Mouse (Mus musculus) midbrain, embryonic 10.5 days (tissue): ENCODE measurements around the gene Gm6583. TPM values are rescaled to one million over a fixed set of nuclear protein-coding genes. Genes with fewer than 3 reads are reported as not detected.

ENCODE experiments used
- DNase-seq: peaks from one replicate; pipeline ENCODE4 v3.0.0-alpha.2; 2017; ENCODE audit warnings: low spot score
- H3K27ac ChIP-seq: fragments of 300-500 bp; sonication (generic); replicated peaks from 2 replicates; pipeline ENCODE4 v1.5.1; 2016; ENCODE audit warnings: mild to moderate bottlenecking
- H3K27me3 ChIP-seq: fragments of 300-500 bp; sonication (generic); 2 replicates; pipeline ENCODE4 v1.6.1; 2016; ENCODE audit warnings: low read depth, mild to moderate bottlenecking; ENCODE audit not compliant: poor library complexity, severe bottlenecking
- H3K36me3 ChIP-seq: fragments of 300-500 bp; sonication (generic); 2 replicates; pipeline ENCODE4 v1.6.1; 2016; ENCODE audit warnings: mild to moderate bottlenecking, moderate library complexity
- H3K4me1 ChIP-seq: fragments of 300-500 bp; sonication (generic); 2 replicates; pipeline ENCODE4 v1.6.1; 2016
- H3K4me3 ChIP-seq: fragments of 300-500 bp; sonication (generic); 2 replicates; pipeline ENCODE4 v1.5.1; 2016; ENCODE audit warnings: mild to moderate bottlenecking, moderate library complexity
- H3K9me3 ChIP-seq: fragments of 300-500 bp; sonication (generic); replicated peaks from 2 replicates; pipeline ENCODE4 v1.6.1; 2016; ENCODE audit warnings: mild to moderate bottlenecking
- WGBS: fragments of 180-500 bp; shearing (Covaris S2); methylation state at CpG from one replicate; pipeline ENCODE4 v1.1.7; 2016; 5-methylcytosine and 5-hydroxymethylcytosine counted together
- polyA plus RNA-seq: library from polyadenylated mRNA; unstranded; fragments of >200 nt; fragmentation: Nextera tagmentation; extraction: Ambion mirVana; gene quantifications from 2 replicates; pipeline ENCODE4 v1.2.1, GENCODE M21; 2016

Gm6583 gene
- polyA plus RNA-seq, 1 experiment from 2014 or later = 0.26 TPM

DNA sequence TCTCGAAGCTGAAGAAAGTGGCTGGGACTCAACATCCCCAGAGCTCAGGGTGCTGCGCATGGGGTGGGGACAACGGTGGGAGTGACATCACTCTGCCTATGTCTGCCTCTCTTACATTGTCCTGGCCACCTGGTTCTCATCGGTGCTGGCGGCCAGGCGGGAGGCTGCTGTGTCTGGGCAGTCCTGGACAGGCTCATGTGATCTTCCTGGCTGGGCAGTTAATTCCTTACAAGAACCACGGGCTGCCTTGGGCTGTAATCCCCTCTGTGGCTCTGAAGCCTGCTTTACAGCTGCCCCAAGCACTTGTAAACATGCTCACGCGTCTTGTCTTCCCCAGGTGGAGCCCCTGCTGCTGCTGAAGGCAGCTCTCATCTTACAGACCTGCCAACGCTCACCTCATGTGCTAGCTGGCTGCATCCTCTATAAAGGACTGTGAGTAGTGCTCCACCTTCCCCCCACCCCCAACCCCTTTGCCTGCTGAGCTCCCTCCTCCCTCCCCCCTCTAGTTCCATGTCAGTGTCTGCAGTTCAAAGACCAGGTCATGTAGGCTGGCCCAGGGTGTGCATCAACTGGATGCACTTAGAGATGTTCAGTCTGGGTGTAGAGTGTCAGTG, 8.5 kb upstream of the Gm6583 start:
- no peaks in the 10 kb centered on the region for H3K9me3 ChIP-seq
- no peak for DNase-seq
- H3K27me3 ChIP-seq = peaks cover 8% of the 10 kb centered on the region; the same call in 1 of the 2 replicates
- peaks cover 8% of the 10 kb centered on the region for H3K4me1 ChIP-seq
- 70% methylated on average over 10 of the region's 10 CpGs for WGBS
- peak overlapping the region; percentile 2; the same call in 1 of the 2 replicates for H3K27ac ChIP-seq
- H3K4me3 ChIP-seq = no peak overlapping the region
- peaks cover 83% of the 10 kb centered on the region for H3K36me3 ChIP-seq

DNA sequence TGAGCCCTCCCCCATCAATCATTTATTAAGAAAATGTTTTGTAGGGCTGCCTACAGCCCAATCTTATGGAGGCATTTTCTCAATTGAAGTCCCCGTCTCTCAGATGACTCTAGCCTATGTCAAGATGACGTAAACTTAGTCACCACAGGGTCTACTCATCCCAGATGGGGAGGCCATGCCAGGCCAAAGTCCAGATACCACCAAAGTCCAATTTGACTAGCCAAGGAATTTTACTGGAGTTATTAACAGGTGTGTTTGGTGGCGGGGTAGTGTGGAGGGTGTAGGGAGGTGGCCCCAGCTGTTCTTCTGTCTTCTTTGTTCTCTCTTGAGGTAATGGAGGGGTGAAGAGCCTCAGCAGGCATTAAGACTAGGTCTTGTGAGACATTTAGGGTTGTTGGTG, 4.2 kb upstream of the Gm6583 start:
- 95% methylated on average over 3 of the region's 3 CpGs for WGBS
- no peaks in the 10 kb centered on the region for H3K27me3 ChIP-seq

DNA sequence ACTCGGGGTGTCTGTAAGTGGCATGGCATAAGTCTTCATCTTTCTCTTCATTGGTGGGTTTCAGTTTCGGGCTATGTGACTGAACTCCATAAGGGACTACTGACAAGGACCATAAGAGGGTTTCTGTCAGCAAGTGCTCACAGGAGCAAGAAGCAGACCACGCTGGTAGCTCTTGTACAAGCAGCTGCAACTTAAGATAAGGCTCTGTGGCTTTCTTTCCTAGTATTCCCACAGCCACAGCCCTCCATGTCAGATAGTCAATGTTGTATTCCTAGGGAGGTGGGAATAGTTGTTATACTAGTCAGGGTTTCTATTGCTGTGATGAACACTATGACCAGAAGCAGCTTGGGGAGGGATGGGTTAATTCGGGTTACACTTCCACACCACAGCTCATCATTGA, 3.7 kb upstream of the Gm6583 start:
- H3K27ac ChIP-seq = no peak overlapping the region
- H3K36me3 ChIP-seq = peaks cover 83% of the 10 kb centered on the region
- no peaks in the 10 kb centered on the region for H3K27me3 ChIP-seq
- H3K4me3 ChIP-seq = no peak overlapping the region
- no peaks in the 10 kb centered on the region for H3K9me3 ChIP-seq
- H3K4me1 ChIP-seq = peaks cover 7% of the 10 kb centered on the region; the same call in 1 of the 2 replicates
- whole genome bisulfite sequencing = 90% methylated on average over 4 of the region's 4 CpGs
- no peak for DNase-seq

More for the DNA sequence above, 4.2 kb upstream of the Gm6583 start:
- H3K36me3 ChIP-seq = peaks cover 83% of the 10 kb centered on the region
- H3K4me1 ChIP-seq = peaks cover 7% of the 10 kb centered on the region; the same call in 1 of the 2 replicates
- no peak overlapping the region for H3K27ac ChIP-seq
- H3K4me3 ChIP-seq = no peak overlapping the region
- no peak for DNase-seq
- no peaks in the 10 kb centered on the region for H3K9me3 ChIP-seq

DNA sequence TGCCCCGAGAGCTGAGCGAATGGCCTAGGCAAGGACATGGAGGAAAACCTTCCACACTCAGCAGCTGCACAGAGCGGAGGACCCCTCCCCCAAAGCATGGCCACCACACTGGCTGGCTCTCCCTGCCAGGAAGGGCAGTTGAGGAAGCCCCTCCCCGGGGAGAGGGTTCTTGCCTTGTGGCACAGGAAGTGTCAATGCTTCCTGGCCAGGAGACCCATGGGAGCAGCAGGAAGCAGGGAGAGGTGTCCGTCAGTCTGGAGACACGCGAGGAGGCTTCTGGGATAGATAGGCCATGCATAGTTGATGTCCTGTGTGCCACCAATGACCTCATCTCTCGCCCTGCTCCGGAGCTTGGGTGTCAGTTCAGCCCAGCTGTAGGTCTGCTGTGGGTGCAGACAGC, 489 bp upstream of the Gm6583 start:
- WGBS = 94% methylated on average over 9 of the region's 9 CpGs
- Histone ChIP-seq H3K4me3 (no peak overlapping the region), H3K27me3 (no peaks in the 10 kb centered on the region), H3K9me3 (no peaks in the 10 kb centered on the region), H3K36me3 (peaks cover 84% of the 10 kb centered on the region), H3K27ac (no peak overlapping the region), H3K4me1 (peaks cover 7% of the 10 kb centered on the region; the same call in 1 of the 2 replicates)
- DNase-seq = no peak

DNA sequence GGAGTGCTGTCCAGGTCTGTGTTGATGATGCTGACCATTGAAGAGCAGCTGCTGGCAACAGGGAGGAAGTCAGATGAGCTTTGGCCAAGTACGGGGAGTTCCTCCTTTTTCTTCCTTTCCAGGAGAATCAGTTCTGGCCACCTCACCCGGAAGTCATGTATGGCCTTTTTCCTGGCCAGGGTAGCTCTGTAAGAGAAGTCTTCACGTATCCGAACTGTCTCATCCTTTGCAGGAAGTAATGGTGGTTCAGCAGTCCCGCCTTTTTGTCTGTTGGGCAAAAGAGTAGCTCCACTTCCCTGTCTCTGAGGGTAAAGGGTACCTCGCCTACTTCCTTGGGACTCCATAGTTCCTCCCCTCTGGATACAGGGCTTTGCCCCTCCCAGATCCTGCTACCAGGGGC, 340 bp downstream of the Gm6583 start:
- 84% methylated on average over 6 of the region's 6 CpGs for WGBS

DNA sequence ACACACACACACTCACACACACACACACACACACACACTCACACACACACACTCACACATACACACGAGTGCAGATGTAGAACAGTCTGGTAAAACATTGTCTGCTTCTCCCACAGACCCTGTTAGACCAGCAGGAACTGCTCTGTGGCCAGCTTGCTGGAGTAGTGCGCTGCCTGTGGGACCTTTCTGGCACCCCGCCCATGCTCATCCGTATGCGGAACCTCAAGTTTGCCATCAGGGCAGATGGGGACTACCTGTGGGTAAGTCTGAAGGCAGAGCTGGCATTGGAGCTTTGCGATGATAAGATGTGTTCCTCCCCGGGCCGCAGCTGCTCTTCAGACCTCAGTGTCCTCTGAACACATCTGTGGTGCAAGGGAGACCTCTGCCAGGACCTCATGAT, 6.7 kb downstream of the Gm6583 start:
- Histone ChIP-seq H3K27me3 (no peaks in the 10 kb centered on the region), H3K4me1 (peaks cover 23% of the 10 kb centered on the region), H3K4me3 (no peak overlapping the region), H3K36me3 (peaks cover 89% of the 10 kb centered on the region), H3K9me3 (no peaks in the 10 kb centered on the region), H3K27ac (no peak overlapping the region)
- WGBS = 94% methylated on average over 8 of the region's 8 CpGs
- DNase-seq = no peak

More for the DNA sequence above, 340 bp downstream of the Gm6583 start:
- no peak for DNase-seq
- Histone ChIP-seq H3K9me3 (no peaks in the 10 kb centered on the region), H3K27ac (no peak overlapping the region), H3K36me3 (peaks cover 90% of the 10 kb centered on the region), H3K27me3 (no peaks in the 10 kb centered on the region), H3K4me3 (no peak overlapping the region), H3K4me1 (peaks cover 7% of the 10 kb centered on the region; the same call in 1 of the 2 replicates)

DNA sequence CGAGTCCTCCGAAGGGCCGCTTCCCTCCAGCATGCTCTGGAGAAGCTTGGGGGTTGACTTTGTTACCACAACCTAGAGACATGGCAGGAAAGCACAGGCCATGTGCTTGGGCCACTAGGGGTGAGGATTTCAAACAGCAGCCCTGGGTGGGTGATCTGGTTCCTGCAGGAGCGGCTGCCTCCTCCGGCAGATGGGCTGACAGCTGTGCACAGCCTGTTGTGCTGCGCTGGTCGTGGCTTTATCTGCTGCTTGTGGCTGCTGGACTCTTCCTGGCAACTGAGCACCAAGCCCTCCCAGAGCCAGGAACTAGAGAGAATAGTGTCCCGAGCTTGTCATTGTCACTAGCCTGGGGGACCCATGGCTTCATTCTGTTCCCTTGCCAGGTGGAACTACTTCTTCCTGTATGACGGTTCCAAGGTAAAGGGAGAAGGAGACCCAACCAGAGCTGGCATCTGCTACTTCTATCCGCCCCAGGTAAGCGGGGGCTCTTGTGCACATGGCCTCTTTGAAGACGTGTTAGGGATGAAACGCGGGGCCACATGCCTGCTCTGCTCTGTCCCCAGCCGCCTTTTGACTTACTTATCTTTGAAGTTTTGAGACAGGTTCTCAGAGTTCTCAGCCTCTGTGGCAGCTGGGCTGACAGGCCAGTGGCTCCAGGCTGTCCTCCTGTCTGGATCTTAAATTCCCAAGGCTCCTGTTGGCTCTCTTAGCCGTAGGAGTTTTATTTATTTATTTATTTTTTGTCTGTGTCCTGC, 9.4 kb downstream of the Gm6583 start:
- Histone ChIP-seq H3K36me3 (peaks cover 62% of the 10 kb centered on the region), H3K27ac (no peak overlapping the region), H3K27me3 (no peaks in the 10 kb centered on the region), H3K4me1 (peaks cover 49% of the 10 kb centered on the region), H3K9me3 (no peaks in the 10 kb centered on the region), H3K4me3 (no peak overlapping the region)
- no peak for DNase-seq
- WGBS = 87% methylated on average over 16 of the region's 16 CpGs

DNA sequence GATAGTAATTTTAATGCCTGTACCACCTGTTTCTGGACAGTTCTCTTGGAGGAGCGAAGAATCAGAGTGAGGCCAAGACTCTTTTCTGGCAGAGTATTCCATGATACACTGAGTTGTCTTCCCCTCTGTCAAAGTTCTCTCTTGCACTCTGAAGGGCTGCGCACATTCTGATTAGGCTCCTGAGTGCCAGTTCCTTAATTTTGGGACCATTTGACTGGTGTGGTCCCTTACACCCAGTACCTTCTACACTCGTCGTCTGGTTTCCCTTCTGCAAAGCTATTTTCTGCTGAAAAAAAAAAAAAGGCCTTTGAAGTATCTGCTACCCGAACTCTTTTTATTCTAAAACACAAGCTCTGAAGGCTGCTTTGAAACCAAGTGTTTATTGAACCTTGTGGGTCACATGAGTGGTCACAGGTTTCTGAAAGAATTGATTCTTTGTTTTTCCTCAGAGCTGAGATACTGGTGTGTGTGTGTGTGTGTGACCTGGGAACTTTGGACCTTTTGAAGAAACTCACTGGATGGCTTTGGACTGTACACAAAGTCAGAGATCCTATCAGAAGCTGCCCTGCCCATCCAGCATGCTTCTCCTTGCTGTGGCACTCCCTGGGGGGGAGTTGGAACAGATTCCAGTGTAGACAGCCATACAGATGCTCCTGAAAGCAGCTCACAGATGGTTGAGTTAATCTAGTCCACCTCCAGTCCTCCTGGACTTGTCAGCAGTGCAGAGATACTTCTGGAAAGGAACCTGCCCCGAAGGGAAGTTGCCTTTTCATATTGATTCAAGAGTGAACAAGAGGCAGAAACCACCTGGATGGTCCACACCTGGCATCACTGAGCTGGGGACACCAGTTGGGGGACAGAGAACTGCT, 11.5 kb downstream of the Gm6583 start:
- no peak overlapping the region for H3K27ac ChIP-seq
- peaks cover 59% of the 10 kb centered on the region for H3K36me3 ChIP-seq
- 90% methylated on average over 6 of the region's 6 CpGs for WGBS
- DNase-seq = no peak
- no peaks in the 10 kb centered on the region for H3K27me3 ChIP-seq
- peaks cover 55% of the 10 kb centered on the region for H3K4me1 ChIP-seq
- no peaks in the 10 kb centered on the region for H3K9me3 ChIP-seq
- H3K4me3 ChIP-seq = peak overlapping the region; percentile 80; the same call in 1 of the 2 replicates

DNA sequence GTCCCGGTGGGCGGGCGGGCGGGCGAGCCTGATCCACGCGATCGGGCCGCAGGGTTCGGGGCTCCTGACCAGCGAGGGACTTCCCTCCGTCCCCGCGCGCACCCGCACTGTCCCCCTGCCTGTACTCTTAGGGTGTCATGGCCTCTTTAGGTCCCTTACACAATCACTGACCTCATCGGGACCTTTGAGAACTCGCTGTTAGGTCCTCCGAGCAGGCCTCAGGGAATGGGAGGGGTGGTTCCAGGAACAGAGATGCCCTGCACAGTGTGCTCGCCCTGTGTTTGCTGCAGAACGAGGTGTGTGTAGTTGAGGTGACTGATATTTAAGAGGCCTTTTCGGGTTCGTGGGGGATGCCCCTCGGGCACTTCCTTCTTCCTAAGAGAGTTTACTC, 12.6 kb downstream of the Gm6583 start:
- WGBS = under 1% methylated on average over 24 of the region's 24 CpGs
- DNase-seq = no peak
- Histone ChIP-seq H3K36me3 (peaks cover 58% of the 10 kb centered on the region), H3K4me3 (peak overlapping the region; percentile 80), H3K27me3 (no peaks in the 10 kb centered on the region), H3K4me1 (peaks cover 55% of the 10 kb centered on the region), H3K9me3 (no peaks in the 10 kb centered on the region), H3K27ac (peak overlapping the region; percentile 88)

DNA sequence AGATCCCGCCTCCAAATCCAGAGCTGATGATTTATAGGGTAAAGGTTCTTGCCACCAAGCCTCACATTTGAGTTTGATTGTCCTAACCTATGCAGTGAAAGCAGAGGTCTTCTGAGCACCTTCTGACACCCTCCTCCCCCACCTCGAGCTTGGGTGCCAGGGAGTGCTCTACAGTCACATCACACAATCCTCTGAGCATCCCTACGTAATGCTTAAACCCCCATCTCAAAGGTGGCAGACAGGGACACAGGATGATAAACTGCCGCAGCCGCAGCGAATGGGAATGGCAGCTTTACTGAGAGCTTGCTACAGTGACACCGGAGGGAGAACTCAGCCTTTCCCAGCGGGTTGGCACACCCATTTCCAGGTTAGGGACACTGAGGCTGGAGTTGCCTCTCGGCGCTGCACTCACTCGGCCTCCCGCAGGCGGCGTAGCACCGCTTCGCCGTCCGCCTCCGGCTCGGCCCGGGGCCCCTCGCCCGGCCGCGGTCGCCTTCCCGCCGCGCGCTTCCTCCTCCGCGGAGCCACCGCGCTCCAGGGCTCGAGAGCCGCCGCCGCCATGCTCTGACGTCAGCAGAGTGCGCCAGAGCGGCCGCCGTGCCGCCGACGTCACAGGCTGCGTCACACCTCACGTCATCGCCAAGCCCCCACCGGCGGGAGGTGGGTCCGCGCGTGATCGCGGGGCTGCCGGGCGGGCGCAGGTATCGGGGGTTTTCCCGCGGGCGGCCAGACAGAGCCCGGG, 13.2 kb downstream of the Gm6583 start, which contains the start of the genes Srrd and Hps4:
Srrd (minus strand) TSS at position 578 of the 742 bp plus-strand sequence.
Hps4 (plus strand) TSS at position 621 of the 742 bp plus-strand sequence.
- H3K4me1 ChIP-seq = peaks cover 55% of the 10 kb centered on the region
- DNase-seq = peak; percentile 88
- H3K36me3 ChIP-seq = peaks cover 58% of the 10 kb centered on the region
- 2% methylated on average over 64 of the region's 64 CpGs for WGBS
- H3K9me3 ChIP-seq = no peaks in the 10 kb centered on the region
- peak within 1 kb of the TSS; percentile 88 for H3K27ac ChIP-seq
- H3K27me3 ChIP-seq = no peaks in the 10 kb centered on the region
- peak within 1 kb of the TSS; percentile 80 for H3K4me3 ChIP-seq

DNA sequence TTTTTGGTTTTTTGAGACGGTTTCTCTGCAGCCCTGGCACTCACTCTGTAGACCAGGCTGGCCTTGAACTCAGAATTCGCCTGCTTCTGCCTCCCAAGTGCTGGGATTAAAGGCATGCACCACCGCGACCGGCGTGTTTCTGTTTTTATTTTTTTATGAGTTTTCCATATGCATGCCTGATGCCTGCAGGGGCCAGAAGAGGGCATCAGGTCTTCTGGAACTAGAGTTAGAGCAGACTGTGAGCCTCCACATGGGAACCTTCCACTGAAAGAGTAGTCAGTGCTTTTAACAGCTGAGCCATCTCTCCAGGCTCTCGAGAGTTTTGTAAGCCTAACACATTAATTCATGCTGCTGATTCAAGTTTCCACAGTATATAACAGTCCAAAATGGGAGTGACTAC, 16.6 kb downstream of the Gm6583 start:
- H3K4me3 ChIP-seq = no peak overlapping the region
- H3K27me3 ChIP-seq = no peaks in the 10 kb centered on the region
- no peaks in the 10 kb centered on the region for H3K9me3 ChIP-seq
- H3K36me3 ChIP-seq = peaks cover 67% of the 10 kb centered on the region
- WGBS = 79% methylated on average over 7 of the region's 7 CpGs
- peaks cover 31% of the 10 kb centered on the region for H3K4me1 ChIP-seq
- no peak for DNase-seq
- H3K27ac ChIP-seq = no peak overlapping the region

DNA sequence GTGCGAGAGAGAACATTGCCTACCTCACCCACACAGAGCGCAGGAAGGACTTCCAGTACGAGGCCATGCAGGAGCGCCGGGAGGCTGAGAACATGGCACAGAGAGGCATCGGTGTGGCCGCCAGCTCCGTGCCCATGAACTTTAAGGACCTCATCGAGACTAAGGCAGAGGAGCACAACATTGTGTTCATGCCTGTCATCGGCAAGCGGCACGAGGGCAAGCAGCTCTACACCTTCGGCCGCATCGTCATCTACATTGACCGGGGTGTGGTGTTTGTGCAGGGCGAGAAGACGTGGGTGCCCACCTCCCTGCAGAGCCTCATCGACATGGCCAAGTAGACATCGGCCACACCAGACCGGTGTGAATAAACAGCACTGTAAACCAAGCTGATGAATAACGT, 18.8 kb downstream of the Gm6583 start:
- no peaks in the 10 kb centered on the region for H3K9me3 ChIP-seq
- H3K27me3 ChIP-seq = no peaks in the 10 kb centered on the region
- DNase-seq = no peak
- H3K4me1 ChIP-seq = peaks cover 12% of the 10 kb centered on the region
- H3K27ac ChIP-seq = no peak overlapping the region
- no peak overlapping the region for H3K4me3 ChIP-seq
- 95% methylated on average over 22 of the region's 22 CpGs for WGBS
- H3K36me3 ChIP-seq = peaks cover 89% of the 10 kb centered on the region
